Mouse (Mus musculus) MEL (cell line): ENCODE results near the gene Kcnmb2.

Source experiments
- CTCF ChIP-seq, 3 experiments: IDR thresholded peaks in 2 of 3; conservative IDR thresholded peaks in 1 of 3; 2 replicates each; pipeline ENCODE4 v1.5.1; 2011 to 2012; ENCODE audit warnings: low read length in 3 of 3, low read depth in 2 of 3, mild to moderate bottlenecking in 2 of 3, improper control_type of control experiment in 1 of 3, inconsistent platforms in 1 of 3, mixed read lengths in 1 of 3, moderate library complexity in 1 of 3; ENCODE audit not compliant: control insufficient read depth in 1 of 3, insufficient read depth in 1 of 3, poor library complexity in 1 of 3, severe bottlenecking in 1 of 3
- GATA1 ChIP-seq: IDR thresholded peaks from 2 replicates; pipeline ENCODE4 v1.6.1; 2011; ENCODE audit warnings: low read depth, low read length, improper control_type of control experiment
- MEF2A ChIP-seq: IDR thresholded peaks from 2 replicates; pipeline ENCODE4 v1.6.1; 2014; ENCODE audit warnings: low read depth, mild to moderate bottlenecking, inconsistent platforms, low read length, improper control_type of control experiment; ENCODE audit not compliant: poor library complexity, insufficient replicate concordance, severe bottlenecking; ENCODE audit errors: extremely low read depth
- MXI1 ChIP-seq: IDR thresholded peaks from 2 replicates; pipeline ENCODE4 v1.6.1; 2011; ENCODE audit warnings: mild to moderate bottlenecking, low read depth, low read length, improper control_type of control experiment
- POLR2A ChIP-seq, 2 experiments: IDR thresholded peaks; 2 replicates each; pipeline ENCODE4 v1.6.1; 2011 to 2012; ENCODE audit warnings: low read length in 2 of 2, mild to moderate bottlenecking in 2 of 2, control low read depth in 1 of 2, improper control_type of control experiment in 1 of 2, low read depth in 1 of 2, moderate library complexity in 1 of 2; ENCODE audit not compliant: control insufficient read depth in 1 of 2, insufficient read depth in 1 of 2, poor library complexity in 1 of 2
- POLR2AphosphoS2 ChIP-seq: IDR thresholded peaks from 2 replicates; pipeline ENCODE4 v1.6.1; 2011; ENCODE audit warnings: low read length, improper control_type of control experiment
- RAD21 ChIP-seq: IDR thresholded peaks from 2 replicates; pipeline ENCODE4 v1.6.1; 2011; ENCODE audit warnings: mild to moderate bottlenecking, low read depth, low read length, improper control_type of control experiment
- TCF12 ChIP-seq: IDR thresholded peaks from 2 replicates; pipeline ENCODE4 v1.6.1; 2014; ENCODE audit warnings: low read depth, mild to moderate bottlenecking, inconsistent platforms, low read length, improper control_type of control experiment, moderate library complexity
- UBTF ChIP-seq: IDR thresholded peaks from 2 replicates; pipeline ENCODE4 v1.6.1; 2012; ENCODE audit warnings: low read depth, mild to moderate bottlenecking, inconsistent platforms, low read length, improper control_type of control experiment, moderate library complexity, borderline replicate concordance; ENCODE audit not compliant: insufficient read depth
- USF2 ChIP-seq, 2 experiments: IDR thresholded peaks; 2 replicates each; pipeline ENCODE4 v1.6.1; 2011 to 2012; ENCODE audit warnings: improper control_type of control experiment in 2 of 2, low read length in 2 of 2, borderline replicate concordance in 1 of 2, inconsistent platforms in 1 of 2, low read depth in 1 of 2, mild to moderate bottlenecking in 1 of 2; ENCODE audit not compliant: insufficient read depth in 1 of 2

DNA sequence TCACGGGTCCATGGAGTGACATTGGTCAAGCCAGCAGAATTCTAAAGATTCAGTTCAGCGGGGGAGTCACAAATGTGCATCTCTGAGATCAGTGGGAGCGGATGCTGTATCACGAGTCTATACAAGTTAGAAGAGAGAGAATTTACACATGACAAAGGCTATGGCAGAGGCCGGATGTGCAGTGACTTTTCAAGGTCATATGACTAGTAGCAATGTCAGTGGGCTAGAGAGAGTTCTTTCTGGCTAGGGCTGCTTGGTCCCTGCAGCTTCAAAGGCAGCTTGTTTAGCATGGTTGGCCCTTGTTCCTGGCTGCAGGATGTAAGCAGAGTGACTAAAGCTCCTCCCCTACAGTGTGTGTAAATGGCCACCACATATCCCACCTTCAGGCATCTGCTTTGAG is 217.5 kb downstream of the Kcnmb2 start:
- TF ChIP-seq CTCF (IDR thresholded peaks at IDR 0.05 in 2 of 3, conservative IDR thresholded peaks at IDR 0.05 in 1 of 3; ENCODE audit: control insufficient read depth in 1 of 3, insufficient read depth in 1 of 3, low read depth in 2 of 3, low read length in 3 of 3, poor library complexity in 1 of 3, severe bottlenecking in 1 of 3) (no peak), POLR2AphosphoS2 (no peak), GATA1 (no peak), MXI1 (no peak), POLR2A (IDR thresholded peaks at IDR 0.05; ENCODE audit: control insufficient read depth in 1 of 2, insufficient read depth in 1 of 2, low read depth in 1 of 2, low read length in 2 of 2, poor library complexity in 1 of 2) (no peak), MEF2A (no peak), RAD21 (no peak), TCF12 (no peak), UBTF (no peak), USF2 (IDR thresholded peaks at IDR 0.05; ENCODE audit: borderline replicate concordance in 1 of 2, insufficient read depth in 1 of 2, low read depth in 1 of 2, low read length in 2 of 2) (no peak)
